Mouse (Mus musculus): ENCODE measurements around the gene Inhbe. TPM values are rescaled to one million over a fixed set of nuclear protein-coding genes. Genes with fewer than 3 reads are reported as not detected.

Inhbe gene
- total and polyA plus RNA-seq, 2 experiments from 2014 or later = not detected

GRCm38 (mm10) chr10:127367116-127367515 lies 12.9 kb upstream of the Inhbe start:
- Histone ChIP-seq H3K27ac (ENCODE audit: low read depth) (no peak overlapping the region), H3K4me3 (ENCODE audit: low read depth, low read length) (no peak overlapping the region), H3K27me3 (ENCODE audit: control insufficient read depth, insufficient read depth, low read length) (no peaks in the 10 kb centered on the region), H3K36me3 (replicated peaks; ENCODE audit: control insufficient read depth, insufficient read depth, low read length) (no peaks in the 10 kb centered on the region), H3K9me3 (replicated peaks; ENCODE audit: control insufficient read depth, low read length) (no peaks in the 10 kb centered on the region), H3K4me1 (ENCODE audit: control insufficient read depth, insufficient read depth) (no peaks in the 10 kb centered on the region), H3K9ac (replicated peaks; ENCODE audit: low read depth, low read length) (no peak overlapping the region), H3K4me2 (ENCODE audit: low read depth, low read length) (no peak overlapping the region)
- no peak for TF ChIP-seq CTCF (IDR thresholded peaks at IDR 0.05; ENCODE audit: low read depth)
- TF ChIP-seq EP300 (IDR thresholded peaks at IDR 0.05; ENCODE audit: low read depth) = no peak
- WGBS = 54% methylated on average over 5 of the region's 5 CpGs
- DNase-seq (ENCODE audit: low spot score) (no peak), ATAC-seq (ENCODE audit: insufficient read depth, low read depth) (no peak)

GRCm38 (mm10) chr10:127360714-127361113 lies 6.5 kb upstream of the Inhbe start:
- no peak for ATAC-seq (ENCODE audit: insufficient read depth, low read depth)
- no peaks in the 10 kb centered on the region for H3K4me1 ChIP-seq (ENCODE audit: control insufficient read depth, insufficient read depth)
- WGBS = 75% methylated on average over 3 of the region's 3 CpGs
- no peak for DNase-seq (ENCODE audit: low spot score)
- no peaks in the 10 kb centered on the region for H3K9me3 ChIP-seq (replicated peaks; ENCODE audit: control insufficient read depth, low read length)
- no peak overlapping the region for H3K4me2 ChIP-seq (ENCODE audit: low read depth, low read length)
- no peak overlapping the region for H3K4me3 ChIP-seq (ENCODE audit: low read depth, low read length)
- no peaks in the 10 kb centered on the region for H3K36me3 ChIP-seq (replicated peaks; ENCODE audit: control insufficient read depth, insufficient read depth, low read length)
- no peaks in the 10 kb centered on the region for H3K27me3 ChIP-seq (ENCODE audit: control insufficient read depth, insufficient read depth, low read length)
- H3K27ac ChIP-seq (ENCODE audit: low read depth) = no peak overlapping the region
- TF ChIP-seq CTCF (IDR thresholded peaks at IDR 0.05; ENCODE audit: low read depth) (no peak), EP300 (IDR thresholded peaks at IDR 0.05; ENCODE audit: low read depth) (no peak)
- H3K9ac ChIP-seq (replicated peaks; ENCODE audit: low read depth, low read length) = no peak overlapping the region

GRCm38 (mm10) chr10:127355336-127355735 lies 1.1 kb upstream of the Inhbe start:
- 76% methylated on average over 10 of the region's 10 CpGs for WGBS
- 0 out of 2 replicates have a peak, but pooled peaks cover 7% of the 10 kb centered on the region for H3K4me1 ChIP-seq (ENCODE audit: control insufficient read depth, insufficient read depth)
- H3K9me3 ChIP-seq (replicated peaks; ENCODE audit: control insufficient read depth, low read length) = no peaks in the 10 kb centered on the region
- H3K4me3 ChIP-seq (ENCODE audit: low read depth, low read length) = no peak overlapping the region
- DNase-seq (ENCODE audit: low spot score) (no peak), ATAC-seq (ENCODE audit: insufficient read depth, low read depth) (no peak)
- H3K27ac ChIP-seq (ENCODE audit: low read depth) = no peak overlapping the region
- H3K9ac ChIP-seq (replicated peaks; ENCODE audit: low read depth, low read length) = no peak overlapping the region
- H3K36me3 ChIP-seq (replicated peaks; ENCODE audit: control insufficient read depth, insufficient read depth, low read length) = no peaks in the 10 kb centered on the region
- TF ChIP-seq EP300 (IDR thresholded peaks at IDR 0.05; ENCODE audit: low read depth) (no peak), CTCF (IDR thresholded peaks at IDR 0.05; ENCODE audit: low read depth) (no peak)
- H3K27me3 ChIP-seq (ENCODE audit: control insufficient read depth, insufficient read depth, low read length) = no peaks in the 10 kb centered on the region
- no peak overlapping the region for H3K4me2 ChIP-seq (ENCODE audit: low read depth, low read length)

- H3K36me3 ChIP-seq (replicated peaks; ENCODE audit: control insufficient read depth, insufficient read depth, low read length) = no peaks in the 10 kb centered on the region
- H3K9me3 ChIP-seq (replicated peaks; ENCODE audit: control insufficient read depth, low read length) = no peaks in the 10 kb centered on the region
- no peak overlapping the region for H3K9ac ChIP-seq (replicated peaks; ENCODE audit: low read depth, low read length)
- H3K27me3 ChIP-seq (ENCODE audit: control insufficient read depth, insufficient read depth, low read length) = no peaks in the 10 kb centered on the region
- DNase-seq (ENCODE audit: low spot score) (no peak), ATAC-seq (ENCODE audit: insufficient read depth, low read depth) (no peak)
- H3K4me2 ChIP-seq (ENCODE audit: low read depth, low read length) = no peak overlapping the region
- no peak overlapping the region for H3K27ac ChIP-seq (ENCODE audit: low read depth)
- 0 out of 2 replicates have a peak, but pooled peaks cover 7% of the 10 kb centered on the region for H3K4me1 ChIP-seq (ENCODE audit: control insufficient read depth, insufficient read depth)
- no peak for TF ChIP-seq EP300 (IDR thresholded peaks at IDR 0.05; ENCODE audit: low read depth)
- TF ChIP-seq CTCF (IDR thresholded peaks at IDR 0.05; ENCODE audit: low read depth) = no peak
- 83% methylated on average over 11 of the region's 11 CpGs for WGBS
- no peak overlapping the region for H3K4me3 ChIP-seq (ENCODE audit: low read depth, low read length)
These were observed 1.4 kb downstream of the Inhbe start for GRCm38 (mm10) chr10:127352766-127353165.

GRCm38 (mm10) chr10:127352187-127352586 lies 2.0 kb downstream of the Inhbe start:
- Histone ChIP-seq H3K36me3 (replicated peaks; ENCODE audit: control insufficient read depth, insufficient read depth, low read length) (no peaks in the 10 kb centered on the region), H3K4me3 (ENCODE audit: low read depth, low read length) (no peak overlapping the region), H3K4me1 (ENCODE audit: control insufficient read depth, insufficient read depth) (0 out of 2 replicates have a peak, but pooled peaks cover 7% of the 10 kb centered on the region), H3K27ac (ENCODE audit: low read depth) (no peak overlapping the region), H3K4me2 (ENCODE audit: low read depth, low read length) (no peak overlapping the region), H3K9ac (replicated peaks; ENCODE audit: low read depth, low read length) (no peak overlapping the region), H3K9me3 (replicated peaks; ENCODE audit: control insufficient read depth, low read length) (no peaks in the 10 kb centered on the region), H3K27me3 (ENCODE audit: control insufficient read depth, insufficient read depth, low read length) (no peaks in the 10 kb centered on the region)
- DNase-seq (ENCODE audit: low spot score) (no peak), ATAC-seq (ENCODE audit: insufficient read depth, low read depth) (no peak)
- 87% methylated on average over 9 of the region's 9 CpGs for WGBS
- TF ChIP-seq CTCF (IDR thresholded peaks at IDR 0.05; ENCODE audit: low read depth) (no peak), EP300 (IDR thresholded peaks at IDR 0.05; ENCODE audit: low read depth) (no peak)

- no peak for TF ChIP-seq EP300 (IDR thresholded peaks at IDR 0.05; ENCODE audit: low read depth)
- no peak for TF ChIP-seq CTCF (IDR thresholded peaks at IDR 0.05; ENCODE audit: low read depth)
- no peak overlapping the region for H3K27ac ChIP-seq (ENCODE audit: low read depth)
- H3K9ac ChIP-seq (replicated peaks; ENCODE audit: low read depth, low read length) = no peak overlapping the region
- 0 out of 2 replicates have a peak, but pooled peaks cover 7% of the 10 kb centered on the region for H3K4me1 ChIP-seq (ENCODE audit: control insufficient read depth, insufficient read depth)
- H3K4me3 ChIP-seq (ENCODE audit: low read depth, low read length) = no peak overlapping the region
- H3K27me3 ChIP-seq (ENCODE audit: control insufficient read depth, insufficient read depth, low read length) = no peaks in the 10 kb centered on the region
- 60% methylated on average over 8 of the region's 8 CpGs for WGBS
- DNase-seq (ENCODE audit: low spot score) (no peak), ATAC-seq (ENCODE audit: insufficient read depth, low read depth) (no peak)
- no peak overlapping the region for H3K4me2 ChIP-seq (ENCODE audit: low read depth, low read length)
- H3K36me3 ChIP-seq (replicated peaks; ENCODE audit: control insufficient read depth, insufficient read depth, low read length) = no peaks in the 10 kb centered on the region
- no peaks in the 10 kb centered on the region for H3K9me3 ChIP-seq (replicated peaks; ENCODE audit: control insufficient read depth, low read length)
These were observed 2.5 kb downstream of the Inhbe start for GRCm38 (mm10) chr10:127351719-127352118.

Data from heart, postnatal 0 days (tissue).